Mouse (Mus musculus) liver, embryonic 12.5 days (tissue): ENCODE data around the gene Prkcz. TPM values are rescaled to one million over a fixed set of nuclear protein-coding genes. Genes with fewer than 3 reads are reported as not detected.
A peak's percentile ranks its signal among the peaks of the same experiment; 100 is the strongest.

Experiments used
- ATAC-seq: fragments of 200-750 bp; cut with Nextera tagmentation; 2 replicates; pipeline ENCODE4 v1.8.0; 2017; ENCODE audit warnings: moderate number of reproducible peaks, mild to moderate bottlenecking, moderate library complexity
- H3K27ac ChIP-seq: fragments of 300-500 bp; sonication (generic); 2 replicates; pipeline ENCODE4 v1.5.1; 2016; ENCODE audit warnings: mild to moderate bottlenecking
- H3K27me3 ChIP-seq: fragments of 300-500 bp; sonication (generic); replicated peaks from 2 replicates; pipeline ENCODE4 v1.6.1; 2016; ENCODE audit warnings: mild to moderate bottlenecking, moderate library complexity
- H3K36me3 ChIP-seq: fragments of 300-500 bp; sonication (generic); 2 replicates; pipeline ENCODE4 v1.6.1; 2016; ENCODE audit warnings: mild to moderate bottlenecking, moderate library complexity
- H3K4me1 ChIP-seq: fragments of 300-500 bp; sonication (generic); 2 replicates; pipeline ENCODE4 v1.6.1; 2016
- H3K4me2 ChIP-seq: fragments of 300-500 bp; sonication (generic); 2 replicates; pipeline ENCODE4 v1.6.1; 2016; ENCODE audit warnings: mild to moderate bottlenecking, moderate library complexity
- H3K4me3 ChIP-seq: fragments of 300-500 bp; sonication (generic); 2 replicates; pipeline ENCODE4 v1.5.1; 2016; ENCODE audit warnings: mild to moderate bottlenecking, moderate library complexity
- H3K9ac ChIP-seq: fragments of 300-500 bp; sonication (generic); 2 replicates; pipeline ENCODE4 v1.6.1; 2016; ENCODE audit warnings: mild to moderate bottlenecking, moderate library complexity
- H3K9me3 ChIP-seq: fragments of 300-500 bp; sonication (generic); replicated peaks from 2 replicates; pipeline ENCODE4 v1.6.1; 2016; ENCODE audit warnings: mild to moderate bottlenecking, moderate library complexity
- WGBS: fragments of 180-500 bp; shearing (Covaris S2); methylation state at CpG from one replicate; pipeline ENCODE4 v1.1.7; 2016; ENCODE audit not compliant: insufficient replicate concordance; 5-methylcytosine and 5-hydroxymethylcytosine counted together
- polyA plus RNA-seq: library from polyadenylated mRNA; unstranded; fragments of >200 nt; fragmentation: Nextera tagmentation; extraction: Ambion mirVana; gene quantifications from 2 replicates; pipeline ENCODE4 v1.2.1, GENCODE M21; 2016

The Prkcz gene
- polyA plus RNA-seq, 1 experiment from 2014 or later, result 4.2 TPM

- 48% methylated on average over 7 of the region's 7 CpGs for WGBS
- Histone ChIP-seq H3K9me3 (no peaks in the 10 kb centered on the region), H3K4me1 (no peaks in the 10 kb centered on the region), H3K4me2 (no peak overlapping the region), H3K9ac (no peak overlapping the region), H3K4me3 (no peak overlapping the region), H3K36me3 (no peaks in the 10 kb centered on the region), H3K27me3 (peaks cover 31% of the 10 kb centered on the region; the same call in 1 of the 2 replicates), H3K27ac (no peak overlapping the region)
- ATAC-seq, result no peak
Measured at GRCm38 (mm10) chr4:155381974-155382373, 20.8 kb upstream of the Prkcz start.

DNA sequence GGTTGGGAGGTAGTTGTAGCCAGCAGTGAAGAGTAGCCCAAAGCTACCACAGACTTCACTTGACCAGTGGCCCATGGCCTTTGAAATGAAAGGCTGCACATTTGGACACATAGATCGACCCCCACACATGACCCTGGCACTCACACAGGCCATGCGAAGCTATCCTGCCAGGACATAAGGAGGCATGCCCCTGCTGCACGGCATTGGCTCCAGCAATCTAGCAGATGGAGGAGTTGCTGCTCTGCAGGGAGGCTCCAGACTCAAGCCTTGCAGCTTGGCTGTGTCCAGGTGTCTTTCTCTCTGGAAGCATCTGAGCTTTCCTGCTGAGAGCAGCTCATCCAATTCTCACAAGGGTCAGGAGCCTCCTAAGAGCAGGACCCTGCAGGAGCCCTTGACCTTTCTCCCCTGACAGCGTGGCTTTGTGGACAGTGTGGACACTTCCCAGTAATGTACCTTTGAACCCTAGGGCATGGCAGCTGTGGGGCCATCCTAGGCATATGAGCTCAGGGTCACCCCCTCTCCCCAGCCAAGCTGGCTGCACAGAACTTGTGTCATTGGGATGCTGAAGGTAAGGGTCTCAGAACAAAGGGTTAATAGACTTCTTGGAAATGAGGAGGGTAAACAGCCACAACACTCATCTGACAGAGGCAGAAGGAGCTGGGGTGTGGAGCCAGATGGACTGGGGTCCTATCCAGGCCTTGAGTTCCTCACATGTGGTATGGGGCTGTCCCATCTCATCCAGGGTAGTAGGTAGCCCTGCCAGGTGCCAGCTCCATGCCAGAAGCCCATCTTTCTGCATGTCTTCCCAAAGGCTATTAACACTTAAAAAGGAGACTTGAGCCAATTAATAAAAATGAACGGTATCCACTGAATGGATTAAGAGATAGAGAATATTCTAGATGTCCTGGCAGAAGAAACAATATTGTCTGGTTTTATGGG lies 10.9 kb upstream of the Prkcz start:
- H3K27me3 ChIP-seq, result peaks cover 27% of the 10 kb centered on the region
- H3K36me3 ChIP-seq, result no peaks in the 10 kb centered on the region
- H3K4me1 ChIP-seq, result no peaks in the 10 kb centered on the region
- no peak overlapping the region for H3K4me2 ChIP-seq
- WGBS, result 58% methylated on average over 5 of the region's 5 CpGs
- H3K9ac ChIP-seq, result no peak overlapping the region
- H3K27ac ChIP-seq, result no peak overlapping the region
- H3K9me3 ChIP-seq, result no peaks in the 10 kb centered on the region
- ATAC-seq, result peak; percentile 18
- no peak overlapping the region for H3K4me3 ChIP-seq

- no peak overlapping the region for H3K27ac ChIP-seq
- peaks cover 34% of the 10 kb centered on the region for H3K27me3 ChIP-seq
- 71% methylated on average over 15 of the region's 15 CpGs for WGBS
- H3K9ac ChIP-seq, result no peak overlapping the region
- H3K9me3 ChIP-seq, result no peaks in the 10 kb centered on the region
- no peak overlapping the region for H3K4me2 ChIP-seq
- H3K36me3 ChIP-seq, result no peaks in the 10 kb centered on the region
- no peaks in the 10 kb centered on the region for H3K4me1 ChIP-seq
- peak; percentile 54 for ATAC-seq
- no peak overlapping the region for H3K4me3 ChIP-seq
Measured at GRCm38 (mm10) chr4:155370737-155371715, 9.9 kb upstream of the Prkcz start.

- H3K27ac ChIP-seq, result no peak overlapping the region
- no peaks in the 10 kb centered on the region for H3K36me3 ChIP-seq
- peaks cover 52% of the 10 kb centered on the region for H3K27me3 ChIP-seq
- H3K4me2 ChIP-seq, result no peak overlapping the region
- H3K9ac ChIP-seq, result no peak overlapping the region
- no peaks in the 10 kb centered on the region for H3K9me3 ChIP-seq
- no peaks in the 10 kb centered on the region for H3K4me1 ChIP-seq
- WGBS, result 25% methylated on average over 12 of the region's 12 CpGs
- ATAC-seq, result no peak
- H3K4me3 ChIP-seq, result no peak overlapping the region
Measured at GRCm38 (mm10) chr4:155368684-155369083, 7.5 kb upstream of the Prkcz start.

DNA sequence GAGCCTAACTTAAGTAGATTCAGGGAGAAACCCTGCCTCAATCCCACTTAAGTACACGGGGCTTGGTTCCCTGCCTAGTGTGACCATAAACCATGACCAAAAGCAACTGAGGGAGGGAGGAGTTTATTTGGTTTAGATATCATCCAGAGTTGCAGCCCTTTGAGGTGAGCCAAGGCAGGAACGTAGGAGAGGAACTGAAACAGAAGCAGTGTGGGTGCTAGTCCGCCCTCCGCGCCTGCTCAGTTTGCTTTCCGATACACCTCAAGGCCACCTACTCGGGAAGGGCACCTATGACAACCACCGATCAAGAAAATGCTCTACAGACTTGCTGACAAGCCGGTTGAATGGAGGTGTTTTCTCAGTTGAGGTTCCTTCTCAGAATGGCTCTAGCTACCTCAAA lies 6.6 kb upstream of the Prkcz start:
- no peak overlapping the region for H3K27ac ChIP-seq
- H3K4me2 ChIP-seq, result no peak overlapping the region
- H3K36me3 ChIP-seq, result no peaks in the 10 kb centered on the region
- peaks cover 62% of the 10 kb centered on the region for H3K27me3 ChIP-seq
- WGBS, result 74% methylated on average over 9 of the region's 9 CpGs
- no peak for ATAC-seq
- H3K4me1 ChIP-seq, result no peaks in the 10 kb centered on the region
- H3K9me3 ChIP-seq, result no peaks in the 10 kb centered on the region
- no peak overlapping the region for H3K4me3 ChIP-seq
- H3K9ac ChIP-seq, result no peak overlapping the region

GRCm38 (mm10) chr4:155366784-155367183 lies 5.6 kb upstream of the Prkcz start:
- no peak overlapping the region for H3K27ac ChIP-seq
- H3K4me1 ChIP-seq, result no peaks in the 10 kb centered on the region
- peaks cover 71% of the 10 kb centered on the region for H3K27me3 ChIP-seq
- ATAC-seq, result no peak
- 72% methylated on average over 6 of the region's 6 CpGs for WGBS
- no peak overlapping the region for H3K4me3 ChIP-seq
- no peaks in the 10 kb centered on the region for H3K36me3 ChIP-seq
- H3K9me3 ChIP-seq, result no peaks in the 10 kb centered on the region
- no peak overlapping the region for H3K4me2 ChIP-seq
- H3K9ac ChIP-seq, result no peak overlapping the region

DNA sequence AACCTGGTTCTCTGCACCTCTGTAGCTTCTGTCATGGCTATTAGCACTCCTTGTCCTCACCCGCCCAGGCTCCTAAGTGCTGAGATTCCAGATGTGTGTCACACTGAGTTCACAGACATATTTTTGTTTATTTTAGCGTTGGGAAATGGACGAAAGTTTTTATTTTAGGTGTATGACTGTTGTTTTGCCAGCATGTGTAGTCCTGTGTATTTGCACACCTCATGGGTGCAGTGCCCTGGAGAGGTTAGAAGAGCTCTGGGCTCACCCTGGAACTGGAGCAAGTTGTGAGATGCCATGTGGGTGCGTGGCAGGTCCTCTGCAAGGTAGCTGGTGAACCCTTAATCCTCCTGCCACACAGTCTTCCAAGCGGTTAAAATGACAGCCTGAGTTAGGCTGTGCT lies 1.3 kb upstream of the Prkcz start:
- no peaks in the 10 kb centered on the region for H3K4me1 ChIP-seq
- H3K27ac ChIP-seq, result no peak overlapping the region
- no peak overlapping the region for H3K9ac ChIP-seq
- no peaks in the 10 kb centered on the region for H3K9me3 ChIP-seq
- WGBS, result 33% methylated on average over 5 of the region's 5 CpGs
- peaks cover 99% of the 10 kb centered on the region for H3K27me3 ChIP-seq
- H3K4me2 ChIP-seq, result no peak overlapping the region
- H3K4me3 ChIP-seq, result no peak overlapping the region
- no peaks in the 10 kb centered on the region for H3K36me3 ChIP-seq
- no peak for ATAC-seq

- Histone ChIP-seq H3K27ac (no peak overlapping the region), H3K9me3 (no peaks in the 10 kb centered on the region), H3K4me3 (peak overlapping the region; percentile 44), H3K4me2 (peak overlapping the region; percentile 49), H3K4me1 (no peaks in the 10 kb centered on the region), H3K27me3 (peaks cover 88% of the 10 kb centered on the region), H3K9ac (no peak overlapping the region), H3K36me3 (no peaks in the 10 kb centered on the region)
- no peak for ATAC-seq
- WGBS, result 3% methylated on average over 42 of the region's 42 CpGs
Measured at GRCm38 (mm10) chr4:155360856-155361255, 305 bp downstream of the Prkcz start.

- ATAC-seq, result no peak
- H3K27me3 ChIP-seq, result peaks cover 79% of the 10 kb centered on the region
- no peak overlapping the region for H3K4me3 ChIP-seq
- WGBS, result 30% methylated on average over 12 of the region's 12 CpGs
- H3K36me3 ChIP-seq, result no peaks in the 10 kb centered on the region
- no peak overlapping the region for H3K4me2 ChIP-seq
- H3K27ac ChIP-seq, result no peak overlapping the region
- no peak overlapping the region for H3K9ac ChIP-seq
- H3K9me3 ChIP-seq, result no peaks in the 10 kb centered on the region
- no peaks in the 10 kb centered on the region for H3K4me1 ChIP-seq
Measured at GRCm38 (mm10) chr4:155359560-155360464, 1.3 kb downstream of the Prkcz start.

GRCm38 (mm10) chr4:155357601-155358000 lies 3.6 kb downstream of the Prkcz start:
- Histone ChIP-seq H3K9ac (no peak overlapping the region), H3K27ac (no peak overlapping the region), H3K4me3 (no peak overlapping the region), H3K27me3 (peaks cover 64% of the 10 kb centered on the region), H3K4me2 (no peak overlapping the region), H3K36me3 (no peaks in the 10 kb centered on the region), H3K4me1 (no peaks in the 10 kb centered on the region), H3K9me3 (no peaks in the 10 kb centered on the region)
- no peak for ATAC-seq
- 40% methylated on average over 2 of the region's 2 CpGs for WGBS

DNA sequence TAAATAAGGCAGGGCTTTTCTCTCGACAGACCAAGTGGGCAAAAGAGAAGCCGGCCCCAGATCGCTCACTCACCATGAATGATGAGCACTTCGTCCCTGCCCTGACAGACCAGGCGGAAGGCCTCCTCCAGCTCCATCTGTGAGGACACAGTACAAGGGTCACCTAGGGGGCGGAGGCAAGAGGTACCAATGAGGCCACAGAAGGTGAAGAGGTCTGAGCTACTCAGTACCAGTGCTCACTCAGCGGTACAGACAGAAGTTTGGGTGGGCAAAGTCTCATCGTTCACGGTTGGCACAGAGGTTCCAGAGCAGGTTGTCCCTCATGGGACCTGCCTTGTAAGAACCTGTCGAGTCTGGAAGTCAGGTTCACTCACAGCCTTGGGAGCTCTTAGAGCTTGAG lies 4.8 kb downstream of the Prkcz start:
- Histone ChIP-seq H3K36me3 (no peaks in the 10 kb centered on the region), H3K27me3 (peaks cover 60% of the 10 kb centered on the region), H3K9ac (no peak overlapping the region), H3K9me3 (no peaks in the 10 kb centered on the region), H3K27ac (no peak overlapping the region), H3K4me3 (no peak overlapping the region), H3K4me1 (no peaks in the 10 kb centered on the region), H3K4me2 (no peak overlapping the region)
- ATAC-seq, result no peak
- WGBS, result 68% methylated on average over 10 of the region's 10 CpGs
